Mouse (Mus musculus) kidney, embryonic 14.5 days (tissue): ENCODE measurements around the gene Lage3. TPM values are rescaled to one million over a fixed set of nuclear protein-coding genes. Genes with fewer than 3 reads are reported as not detected.
"Not testable (repeated sequence)": the region's sequence is repeated elsewhere in the genome, so short reads cannot be mapped to it uniquely, and the experiment has no call there.

Experiments
- ATAC-seq: fragments of 200-750 bp; cut with Nextera tagmentation; 2 replicates; pipeline ENCODE4 v1.8.0; 2017; ENCODE audit warnings: moderate number of reproducible peaks, mild to moderate bottlenecking, moderate TSS enrichment, moderate library complexity; ENCODE audit not compliant: low FRiP score, low TSS enrichment
- H3K27ac ChIP-seq: fragments of 300-500 bp; sonication (generic); 2 replicates; pipeline ENCODE4 v1.5.1; 2014; ENCODE audit warnings: low read depth, mild to moderate bottlenecking, low read length, moderate library complexity, mixed read lengths
- H3K27me3 ChIP-seq: fragments of 300-500 bp; sonication (generic); 2 replicates; pipeline ENCODE4 v1.6.1; 2014; ENCODE audit warnings: mild to moderate bottlenecking, low read length; ENCODE audit not compliant: control insufficient read depth, insufficient read depth
- H3K36me3 ChIP-seq: fragments of 300-500 bp; sonication (generic); 2 replicates; pipeline ENCODE4 v1.6.1; 2014; ENCODE audit warnings: low read length, mixed read lengths; ENCODE audit not compliant: control insufficient read depth, insufficient read depth
- H3K4me1 ChIP-seq: fragments of 300-500 bp; sonication (generic); 2 replicates; pipeline ENCODE4 v1.6.1; 2014; ENCODE audit warnings: low read length, mixed read lengths; ENCODE audit not compliant: control insufficient read depth, insufficient read depth
- H3K4me2 ChIP-seq: fragments of 300-500 bp; sonication (generic); replicated peaks from 2 replicates; pipeline ENCODE4 v1.6.1; 2014; ENCODE audit warnings: low read depth, mild to moderate bottlenecking, low read length
- H3K4me3 ChIP-seq: fragments of 300-500 bp; sonication (generic); 2 replicates; pipeline ENCODE4 v1.5.1; 2014; ENCODE audit warnings: mild to moderate bottlenecking, low read length
- H3K9ac ChIP-seq: fragments of 300-500 bp; sonication (generic); 2 replicates; pipeline ENCODE4 v1.6.1; 2014; ENCODE audit warnings: low read depth, mild to moderate bottlenecking, low read length, moderate library complexity
- H3K9me3 ChIP-seq: fragments of 300-500 bp; sonication (generic); 2 replicates; pipeline ENCODE4 v1.6.1; 2016; ENCODE audit warnings: low read length; ENCODE audit not compliant: control insufficient read depth
- WGBS: fragments of 180-500 bp; shearing (Covaris S2); extraction: QIAGEN DNeasy Blood & Tissue Kit; methylation state at CpG from one replicate; pipeline ENCODE4 v1.1.7; 2014; 5-methylcytosine and 5-hydroxymethylcytosine counted together
- polyA plus RNA-seq: library from polyadenylated mRNA; unstranded; fragments of >200 nt; fragmentation: Nextera tagmentation; extraction: Ambion mirVana; gene quantifications from 2 replicates; pipeline ENCODE4 v1.2.1, GENCODE M21; 2014

Gene Lage3
- polyA plus RNA-seq, 1 experiment from 2014 or later = 128 TPM

DNA sequence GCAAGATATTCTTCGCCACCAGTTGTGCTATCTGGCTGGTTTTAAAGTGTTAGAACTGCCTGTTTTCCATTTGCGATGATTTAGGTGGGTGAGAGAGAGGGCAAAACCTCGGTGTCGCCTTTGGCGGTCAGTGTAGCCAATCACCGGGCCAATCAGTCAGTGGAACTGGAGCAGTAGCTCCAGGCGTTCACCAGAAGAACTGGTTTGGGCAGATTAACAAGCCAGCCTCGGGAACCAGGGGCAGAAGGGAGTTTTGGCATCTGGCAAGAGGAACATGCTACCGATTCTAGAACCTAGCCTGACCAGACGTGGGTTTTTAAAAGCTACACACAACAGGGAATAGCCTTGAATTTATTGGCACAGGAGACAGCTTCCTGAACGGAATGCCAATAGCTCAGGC, 5.8 kb upstream of the Lage3 start:
- Histone ChIP-seq H3K27me3 (no peaks in the 10 kb centered on the region), H3K4me3 (no peak overlapping the region), H3K4me1 (no peaks in the 10 kb centered on the region), H3K4me2 (no peak overlapping the region), H3K9me3 (no peaks in the 10 kb centered on the region), H3K9ac (no peak overlapping the region), H3K36me3 (no peaks in the 10 kb centered on the region), H3K27ac (no peak overlapping the region)
- ATAC-seq = no peak
- 48% methylated on average over 11 of the region's 11 CpGs for WGBS

DNA sequence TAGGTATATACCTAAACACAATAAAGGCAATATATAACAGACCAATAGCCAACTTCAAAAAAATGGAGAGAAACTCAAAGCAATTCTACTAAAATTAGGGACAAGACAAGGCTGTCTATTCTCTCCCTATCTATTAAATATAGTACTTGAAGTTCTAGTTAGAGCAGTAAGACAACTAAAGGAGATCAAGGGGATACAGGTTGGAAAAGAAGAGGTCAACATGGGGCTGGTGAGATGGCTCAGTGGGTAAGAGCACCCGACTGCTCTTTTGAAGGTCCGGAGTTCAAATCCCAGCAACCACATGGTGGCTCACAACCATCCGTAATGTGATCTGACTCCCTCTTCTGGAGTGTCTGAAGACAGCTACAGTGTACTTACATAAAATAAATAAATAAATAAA, 3.7 kb upstream of the Lage3 start:
- ATAC-seq = not testable (repeated sequence)

DNA sequence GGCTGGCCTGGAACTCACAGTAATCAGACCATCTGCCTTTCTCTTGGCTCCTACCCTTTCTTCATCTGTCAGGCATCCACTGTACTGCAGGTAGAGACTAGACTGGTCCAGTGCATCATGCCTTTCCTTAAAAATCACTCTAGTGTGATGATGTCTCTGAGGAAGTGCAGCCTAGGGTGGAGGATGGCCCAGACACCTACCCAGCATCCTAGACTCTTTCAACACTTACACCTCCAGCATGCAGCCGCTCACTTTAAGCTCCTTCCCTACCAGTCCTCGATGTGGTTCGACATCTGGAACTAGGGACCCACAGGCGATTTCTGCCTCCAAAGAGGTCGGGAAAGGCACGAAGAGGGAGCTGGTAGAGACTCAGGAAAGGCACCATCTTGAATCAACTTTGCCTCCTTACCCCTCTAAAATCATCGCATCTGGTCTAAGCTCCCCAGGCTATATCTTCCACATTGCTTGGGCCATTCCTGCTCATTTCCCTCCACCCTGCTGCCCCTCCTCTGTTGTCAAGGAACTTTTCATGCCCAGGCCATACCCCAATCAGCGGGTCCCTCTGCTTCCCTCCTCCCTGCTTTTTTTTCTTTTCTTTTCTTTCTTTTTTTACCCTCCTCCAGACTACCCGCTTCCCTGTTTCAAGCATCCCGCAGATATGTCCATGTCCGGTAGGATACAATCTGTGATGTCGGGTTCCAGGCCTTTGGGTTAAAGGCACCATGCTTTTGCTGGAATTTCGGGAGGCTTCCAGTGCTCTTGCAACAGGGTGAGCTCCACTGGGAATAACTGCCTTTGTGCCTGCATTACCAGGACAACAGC, 562 bp downstream of the Lage3 start:
- WGBS = 33% methylated on average over 13 of the region's 13 CpGs
- H3K27ac ChIP-seq = no peak overlapping the region
- no peaks in the 10 kb centered on the region for H3K9me3 ChIP-seq
- H3K4me1 ChIP-seq = no peaks in the 10 kb centered on the region
- no peaks in the 10 kb centered on the region for H3K27me3 ChIP-seq
- no peaks in the 10 kb centered on the region for H3K36me3 ChIP-seq
- H3K9ac ChIP-seq = peak overlapping the region; percentile 60
- peak overlapping the region; percentile 60 for H3K4me2 ChIP-seq
- H3K4me3 ChIP-seq = peak overlapping the region; percentile 46
- ATAC-seq = peak; percentile 70

More for the DNA sequence above, 3.7 kb upstream of the Lage3 start:
- H3K4me1 ChIP-seq, H3K4me2 ChIP-seq, H3K9ac ChIP-seq, H3K27ac ChIP-seq, H3K36me3 ChIP-seq, H3K9me3 ChIP-seq, H3K27me3 ChIP-seq, H3K4me3 ChIP-seq: not testable (repeated sequence)
- WGBS = 92% methylated on average over 2 of the region's 3 CpGs

DNA sequence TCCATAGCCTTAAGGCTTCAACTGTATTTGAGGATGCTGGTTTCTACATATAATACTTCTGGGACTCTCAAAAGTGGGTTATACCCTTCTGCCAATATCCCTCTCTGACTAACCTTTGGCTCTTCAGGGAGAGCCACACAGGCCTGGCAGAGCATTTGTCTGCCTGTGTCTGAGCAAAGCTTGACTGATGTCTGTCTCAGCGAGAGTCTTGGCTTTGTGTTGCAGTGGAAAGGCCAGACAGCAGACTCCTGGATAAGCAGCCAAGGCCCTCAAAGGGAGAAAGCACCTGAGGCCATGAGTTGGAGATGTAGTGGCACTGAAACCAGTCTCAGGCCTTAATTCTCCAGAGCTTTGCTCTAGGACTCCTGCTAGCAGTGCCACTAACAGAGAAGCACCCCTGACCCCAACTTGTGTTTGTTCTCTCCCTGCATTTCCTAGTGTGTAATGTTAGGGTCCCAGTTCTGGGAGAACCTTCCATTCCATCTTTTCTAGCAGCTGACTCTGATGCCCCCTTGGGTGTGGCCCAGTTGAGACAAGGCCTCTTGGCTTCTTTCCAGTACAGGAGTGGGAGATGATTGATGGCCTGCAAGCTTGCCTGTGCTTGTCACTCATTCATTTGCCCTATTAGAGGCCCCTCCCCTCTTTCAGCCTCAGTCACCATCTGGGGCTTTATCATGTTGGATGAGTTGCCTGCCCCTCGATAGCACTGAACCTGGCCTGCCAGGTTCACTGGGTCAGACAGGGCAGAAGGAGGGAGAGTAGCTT, 23.1 kb downstream of the Lage3 start:
- Histone ChIP-seq H3K9me3 (no peaks in the 10 kb centered on the region), H3K4me3 (peak overlapping the region; percentile 43; the same call in 1 of the 2 replicates), H3K36me3 (peaks cover 3% of the 10 kb centered on the region; the same call in 1 of the 2 replicates), H3K27ac (no peak overlapping the region), H3K4me1 (0 out of 2 replicates have a peak, but pooled peaks cover 4% of the 10 kb centered on the region), H3K9ac (peak overlapping the region; percentile 63; the same call in 1 of the 2 replicates), H3K4me2 (peak overlapping the region; percentile 66), H3K27me3 (no peaks in the 10 kb centered on the region)
- no peak for ATAC-seq
- WGBS = 43% methylated on average over 2 of the region's 2 CpGs

GRCm38 (mm10) chrX:74329215-74329671, 24.2 kb downstream of the Lage3 start:
- Histone ChIP-seq H3K27ac (no peak overlapping the region), H3K4me3 (peak overlapping the region; percentile 43), H3K4me1 (0 out of 2 replicates have a peak, but pooled peaks cover 4% of the 10 kb centered on the region), H3K4me2 (peak overlapping the region; percentile 66), H3K9ac (peak overlapping the region; percentile 63), H3K9me3 (no peaks in the 10 kb centered on the region), H3K36me3 (peaks cover 3% of the 10 kb centered on the region; the same call in 1 of the 2 replicates), H3K27me3 (no peaks in the 10 kb centered on the region)
- 29% methylated on average over 10 of the region's 10 CpGs for WGBS
- ATAC-seq = peak; percentile 57

- peak; percentile 96 for ATAC-seq
- WGBS = 33% methylated on average over 26 of the region's 30 CpGs
- Histone ChIP-seq H3K9me3 (no peaks in the 10 kb centered on the region), H3K4me2 (peak within 1 kb of the TSS; percentile 66), H3K4me3 (peak within 1 kb of the TSS; percentile 43), H3K27ac (peak within 1 kb of the TSS; percentile 37; the same call in 1 of the 2 replicates), H3K9ac (peak within 1 kb of the TSS; percentile 63), H3K27me3 (no peaks in the 10 kb centered on the region), H3K4me1 (0 out of 2 replicates have a peak, but pooled peaks cover 4% of the 10 kb centered on the region), H3K36me3 (peaks cover 3% of the 10 kb centered on the region; the same call in 1 of the 2 replicates)
These were observed 24.7 kb downstream of the Lage3 start, which contains the start of gene Plxna3 for GRCm38 (mm10) chrX:74328725-74329161. Plxna3 (plus strand) TSS chrX:74329066.

GRCm38 (mm10) chrX:74312540-74313464, 40.6 kb downstream of the Lage3 start, which contains the start of gene Fam50a:
Fam50a (plus strand) TSS chrX:74313033.
- Histone ChIP-seq H3K9me3 (no peaks in the 10 kb centered on the region), H3K4me1 (no peaks in the 10 kb centered on the region), H3K4me2 (peak within 1 kb of the TSS; percentile 63), H3K27me3 (no peaks in the 10 kb centered on the region), H3K9ac (peak within 1 kb of the TSS; percentile 79), H3K36me3 (peaks cover 29% of the 10 kb centered on the region), H3K4me3 (peak within 1 kb of the TSS; percentile 60), H3K27ac (peak within 1 kb of the TSS; percentile 51; the same call in 1 of the 2 replicates)
- ATAC-seq = peak; percentile 96
- 30% methylated on average over 53 of the region's 59 CpGs for WGBS
